Mouse (Mus musculus) heart, postnatal 0 days (tissue): ENCODE measurements around the gene Gm20219. TPM values are rescaled to one million over a fixed set of nuclear protein-coding genes. Genes with fewer than 3 reads are reported as not detected.

Experiments
- ATAC-seq: fragments of 200-750 bp; cut with Nextera tagmentation; 2 replicates; pipeline ENCODE4 v1.8.0; 2017; ENCODE audit warnings: low read depth, moderate number of reproducible peaks, moderate library complexity; ENCODE audit not compliant: insufficient read depth
- DNase-seq: peaks from one replicate; pipeline ENCODE4 v3.0.0-alpha.2; 2016; ENCODE audit warnings: low spot score
- H3K27ac ChIP-seq: fragments of 300-500 bp; sonication (generic); 2 replicates; pipeline ENCODE4 v1.5.1; 2014; ENCODE audit warnings: low read depth, mild to moderate bottlenecking
- H3K27me3 ChIP-seq: fragments of 300-500 bp; sonication (generic); 2 replicates; pipeline ENCODE4 v1.6.1; 2014; ENCODE audit warnings: low read length, mixed read lengths; ENCODE audit not compliant: control insufficient read depth, insufficient read depth
- H3K36me3 ChIP-seq: fragments of 300-500 bp; sonication (generic); replicated peaks from 2 replicates; pipeline ENCODE4 v1.6.1; 2014; ENCODE audit warnings: low read length, mixed read lengths; ENCODE audit not compliant: control insufficient read depth, insufficient read depth
- H3K4me1 ChIP-seq: fragments of 300-500 bp; sonication (generic); 2 replicates; pipeline ENCODE4 v1.6.1; 2014; ENCODE audit warnings: antibody characterized with exemption; ENCODE audit not compliant: control insufficient read depth, insufficient read depth
- H3K4me2 ChIP-seq: fragments of 300-500 bp; sonication (generic); 2 replicates; pipeline ENCODE4 v1.6.1; 2014; ENCODE audit warnings: low read depth, mild to moderate bottlenecking, low read length, moderate library complexity
- H3K4me3 ChIP-seq: fragments of 300-500 bp; sonication (generic); 2 replicates; pipeline ENCODE4 v1.5.1; 2014; ENCODE audit warnings: low read depth, low read length
- H3K9ac ChIP-seq: fragments of 300-500 bp; sonication (generic); replicated peaks from 2 replicates; pipeline ENCODE4 v1.6.1; 2014; ENCODE audit warnings: low read depth, low read length, mixed read lengths
- H3K9me3 ChIP-seq: fragments of 300-500 bp; sonication (generic); replicated peaks from 2 replicates; pipeline ENCODE4 v1.6.1; 2016; ENCODE audit warnings: low read length; ENCODE audit not compliant: control insufficient read depth
- CTCF ChIP-seq: IDR thresholded peaks from 2 replicates; pipeline ENCODE4 v1.5.1; 2016; ENCODE audit warnings: antibody characterized with exemption, control low read depth, low read depth
- EP300 ChIP-seq: IDR thresholded peaks from 2 replicates; pipeline ENCODE4 v1.6.1; 2016; ENCODE audit warnings: antibody characterized with exemption, low read depth
- WGBS: fragments of 180-500 bp; shearing (Covaris S2); extraction: QIAGEN DNeasy Blood & Tissue Kit; methylation state at CpG from one replicate; pipeline ENCODE4 v1.1.7; 2014; 5-methylcytosine and 5-hydroxymethylcytosine counted together
- polyA plus RNA-seq: library from polyadenylated mRNA; unstranded; fragments of >200 nt; fragmentation: Nextera tagmentation; extraction: Ambion mirVana; gene quantifications from 2 replicates; pipeline ENCODE4 v1.2.1, GENCODE M21; 2015
- total RNA-seq: library from RNA; depleted of rRNA; stranded (reverse); fragments of >200 nt; gene quantifications from 2 replicates; pipeline ENCODE4 v1.2.3, GENCODE M21; 2014; ENCODE audit warnings: low replicate concordance; rRNA removed

Gm20219 gene
- total RNA-seq: not detected in 2 replicates
- polyA plus RNA-seq: 0.08 and 0.30 TPM in 2 replicates

DNA sequence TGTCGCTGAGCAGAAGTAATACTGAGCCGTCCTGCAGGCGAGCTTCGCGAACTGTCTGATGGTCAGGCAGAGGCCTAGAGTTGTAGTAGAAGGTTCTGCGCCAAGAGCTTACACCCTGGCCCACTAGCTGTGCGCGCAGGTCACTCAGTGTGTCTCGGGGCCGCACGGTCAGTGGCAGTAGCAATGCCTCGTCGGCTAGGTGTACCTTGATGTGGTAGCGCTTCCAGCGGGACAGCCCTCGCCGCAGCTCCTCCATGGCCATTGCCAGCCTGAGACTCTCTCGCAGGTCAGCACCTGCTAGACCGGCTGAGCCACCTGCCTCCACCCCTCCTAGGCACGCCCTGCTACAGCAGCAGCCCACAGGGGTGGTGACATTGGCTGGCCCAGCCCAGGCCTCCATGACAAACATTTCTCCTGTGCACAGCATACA is at the start of gene Gm20219:
Gene Gm20219 (minus strand): TSS at position 266 of the 430 bp plus-strand sequence.
- Histone ChIP-seq H3K4me2 (no peak within 1 kb of the TSS), H3K27ac (no peak within 1 kb of the TSS), H3K4me3 (no peak within 1 kb of the TSS), H3K27me3 (no peaks in the 10 kb centered on the region), H3K9me3 (no peaks in the 10 kb centered on the region), H3K36me3 (no peaks in the 10 kb centered on the region), H3K9ac (no peak within 1 kb of the TSS), H3K4me1 (no peaks in the 10 kb centered on the region)
- DNase-seq: no peak
- 70% methylated on average over 20 of the region's 20 CpGs for WGBS
- TF ChIP-seq CTCF: no peak
- no peak for TF ChIP-seq EP300
- ATAC-seq: no peak

DNA sequence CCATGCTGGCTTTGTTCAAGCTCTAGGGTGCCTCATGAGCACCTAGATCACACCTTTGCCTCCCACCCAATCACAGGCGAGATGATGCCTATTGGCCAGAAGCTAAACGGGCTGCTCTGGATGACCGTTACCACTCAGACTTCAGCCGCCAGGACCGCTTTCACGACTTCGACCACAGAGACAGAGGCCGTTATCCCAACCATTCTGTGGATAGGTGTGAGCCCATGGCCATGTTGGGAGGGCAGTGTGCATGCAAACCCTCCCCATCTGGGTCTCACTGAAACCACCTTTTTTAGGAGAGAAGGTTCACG is 49.8 kb upstream of the Gm20219 start:
- Histone ChIP-seq H3K9me3 (no peaks in the 10 kb centered on the region), H3K36me3 (peaks cover 80% of the 10 kb centered on the region), H3K4me3 (no peak overlapping the region), H3K4me2 (no peak overlapping the region), H3K4me1 (peaks cover 7% of the 10 kb centered on the region; the same call in 1 of the 2 replicates), H3K27ac (no peak overlapping the region), H3K9ac (no peak overlapping the region), H3K27me3 (no peaks in the 10 kb centered on the region)
- ATAC-seq (no peak), DNase-seq (no peak)
- TF ChIP-seq CTCF: no peak
- TF ChIP-seq EP300: no peak
- WGBS: 84% methylated on average over 9 of the region's 9 CpGs

DNA sequence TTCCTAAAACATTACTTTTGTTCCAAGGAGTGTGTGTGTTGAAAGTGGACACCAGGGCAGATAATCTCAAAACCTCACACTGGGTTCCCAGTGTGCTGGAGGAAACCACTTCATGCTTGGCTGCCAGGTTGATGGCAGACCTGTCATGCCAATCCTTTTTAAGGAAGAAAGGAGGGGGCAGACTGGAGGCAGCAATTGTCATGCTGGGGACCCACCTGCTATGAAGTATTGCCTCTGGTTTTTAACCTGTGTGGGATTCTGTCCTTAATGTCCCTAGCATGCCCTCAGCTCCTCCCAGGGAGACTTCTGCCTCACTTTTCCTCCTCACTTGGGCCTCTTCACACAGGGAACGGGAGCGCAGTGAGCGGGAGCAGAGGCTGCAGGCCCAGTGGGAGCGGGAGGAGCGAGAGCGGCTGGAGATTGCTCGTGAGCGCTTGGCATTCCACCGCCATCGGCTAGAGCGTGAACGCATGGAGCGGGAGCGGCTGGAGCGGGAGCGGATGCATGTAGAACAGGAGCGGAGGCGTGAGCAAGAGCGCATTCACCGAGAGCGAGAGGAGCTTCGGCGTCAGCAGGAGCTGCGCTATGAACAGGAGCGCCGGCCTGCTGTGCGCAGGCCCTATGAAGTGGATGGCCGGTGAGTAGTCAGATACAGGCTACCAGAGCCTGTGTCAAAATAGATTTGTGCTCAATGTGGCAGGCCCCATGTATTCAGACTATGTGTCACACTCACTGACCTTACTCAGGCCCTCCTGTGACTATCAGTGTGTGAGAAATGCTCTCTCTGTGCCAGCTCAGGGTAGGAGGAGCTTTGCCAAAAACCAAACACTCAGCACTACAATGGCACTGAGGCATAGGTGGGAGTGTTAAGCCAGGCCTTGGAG is 49.2 kb upstream of the Gm20219 start:
- Histone ChIP-seq H3K36me3 (peaks cover 80% of the 10 kb centered on the region), H3K9ac (no peak overlapping the region), H3K4me1 (0 out of 2 replicates have a peak, but pooled peaks cover 3% of the 10 kb centered on the region), H3K4me3 (no peak overlapping the region), H3K27ac (no peak overlapping the region), H3K27me3 (no peaks in the 10 kb centered on the region), H3K4me2 (no peak overlapping the region), H3K9me3 (no peaks in the 10 kb centered on the region)
- no peak for DNase-seq
- WGBS: 91% methylated on average over 28 of the region's 28 CpGs
- ATAC-seq: no peak
- TF ChIP-seq CTCF (no peak), EP300 (no peak)

DNA sequence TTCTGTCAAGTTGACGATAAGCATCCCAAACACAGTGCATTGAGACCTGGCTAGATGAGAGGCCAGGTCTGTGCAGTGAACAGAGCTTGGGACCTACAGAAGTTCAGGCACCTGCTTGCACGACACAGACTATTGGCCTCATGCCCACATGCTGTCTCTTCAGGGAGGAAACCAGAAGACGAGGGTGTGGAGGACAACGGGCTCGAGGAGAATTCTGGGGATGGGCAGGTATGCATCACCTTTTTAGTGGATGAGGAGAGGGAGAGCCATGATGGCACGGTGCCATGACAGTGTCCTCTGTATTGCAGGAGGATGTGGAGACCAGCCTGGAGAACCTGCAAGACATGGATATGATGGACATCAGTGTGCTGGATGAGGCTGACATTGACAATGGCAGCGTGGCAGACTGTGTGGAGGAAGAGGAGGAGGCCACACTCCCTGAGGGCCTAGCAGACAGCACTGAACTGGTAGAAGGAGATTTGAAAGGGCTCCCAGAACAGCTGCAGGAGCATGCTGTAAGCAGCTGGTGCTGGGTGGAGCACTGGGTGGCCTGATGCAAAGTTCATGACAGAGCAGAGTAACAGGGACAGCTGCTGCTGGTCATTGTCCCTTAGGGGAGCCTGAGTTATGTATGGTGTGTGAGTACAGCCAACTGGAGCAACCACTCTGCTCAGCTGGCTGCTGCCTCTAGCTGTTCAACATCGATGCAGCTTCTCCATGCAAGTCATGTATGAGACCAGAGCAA is 39.5 kb upstream of the Gm20219 start:
- no peak overlapping the region for H3K4me2 ChIP-seq
- WGBS: 65% methylated on average over 8 of the region's 8 CpGs
- no peaks in the 10 kb centered on the region for H3K9me3 ChIP-seq
- DNase-seq (no peak), ATAC-seq (peak; percentile 56)
- no peaks in the 10 kb centered on the region for H3K4me1 ChIP-seq
- H3K36me3 ChIP-seq: peaks cover 95% of the 10 kb centered on the region
- no peak overlapping the region for H3K27ac ChIP-seq
- H3K9ac ChIP-seq: no peak overlapping the region
- no peaks in the 10 kb centered on the region for H3K27me3 ChIP-seq
- H3K4me3 ChIP-seq: no peak overlapping the region
- TF ChIP-seq CTCF (no peak), EP300 (no peak)

DNA sequence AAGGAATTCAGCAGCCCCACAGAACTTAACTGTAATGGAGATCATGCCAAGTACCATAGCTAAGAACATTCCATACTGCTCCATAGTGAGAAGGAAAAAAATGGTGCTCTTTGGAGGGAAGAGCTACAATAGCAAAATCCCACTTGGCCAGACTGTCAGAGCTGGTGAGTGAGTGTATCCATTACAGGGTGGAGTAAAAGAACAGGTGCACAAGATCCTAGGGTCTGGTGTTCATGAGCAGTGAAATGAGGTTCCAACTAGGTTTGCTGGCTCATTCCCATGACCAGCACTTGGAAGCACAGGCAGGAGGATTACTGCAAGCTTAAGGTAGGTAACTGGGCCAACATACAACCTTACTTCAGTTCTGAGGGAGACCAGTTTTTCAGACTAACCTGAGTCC is 38.4 kb upstream of the Gm20219 start:
- no peak overlapping the region for H3K27ac ChIP-seq

More for the DNA sequence above, 38.4 kb upstream of the Gm20219 start:
- Histone ChIP-seq H3K9ac (no peak overlapping the region), H3K4me1 (no peaks in the 10 kb centered on the region), H3K27me3 (no peaks in the 10 kb centered on the region), H3K4me3 (no peak overlapping the region), H3K4me2 (no peak overlapping the region), H3K36me3 (peaks cover 99% of the 10 kb centered on the region), H3K9me3 (no peaks in the 10 kb centered on the region)
- ATAC-seq: no peak
- DNase-seq: no peak
- TF ChIP-seq EP300 (no peak), CTCF (no peak)
